Mouse (Mus musculus) T-helper 17 cell (primary cell): Measurements from ENCODE around the gene Ctu2.

Experiments
- in situ Hi-C, 2 experiments: fragments of 300-600 bp; cut with MboI, MseI; formaldehyde crosslinking; loops; 1 replicate in 1 of 2; 2 replicates in 1 of 2; pipeline ENCODE4 v1.15.1; 2025; ENCODE audit warnings: high pct_unique_total_duplicates in 2 of 2

Gene Ctu2

GRCm38 (mm10) chr8:122473911-122474421, 2.0 kb upstream of the Ctu2 start:
- in situ Hi-C loops, result loop anchor here (5.0 kb wide), 1 partner anchor 42 kb away; the partner anchor contains the start of gene Cyba (in 2 of the 2)

GRCm38 (mm10) chr8:122474951-122475560, 887 bp upstream of the Ctu2 start:
- in situ Hi-C loops, result loop anchor here (5.0 kb wide), 1 partner anchor 43 kb away; the partner anchor contains the start of gene Cyba (in 2 of the 2)

- in situ Hi-C loops, result loop anchor here in 1 of 2 experiments (5.0 kb wide), 1 partner anchor 100 kb away; no protein-coding TSS in a partner anchor
Measured at GRCm38 (mm10) chr8:122482448-122482847, 6.5 kb downstream of the Ctu2 start.

DNA sequence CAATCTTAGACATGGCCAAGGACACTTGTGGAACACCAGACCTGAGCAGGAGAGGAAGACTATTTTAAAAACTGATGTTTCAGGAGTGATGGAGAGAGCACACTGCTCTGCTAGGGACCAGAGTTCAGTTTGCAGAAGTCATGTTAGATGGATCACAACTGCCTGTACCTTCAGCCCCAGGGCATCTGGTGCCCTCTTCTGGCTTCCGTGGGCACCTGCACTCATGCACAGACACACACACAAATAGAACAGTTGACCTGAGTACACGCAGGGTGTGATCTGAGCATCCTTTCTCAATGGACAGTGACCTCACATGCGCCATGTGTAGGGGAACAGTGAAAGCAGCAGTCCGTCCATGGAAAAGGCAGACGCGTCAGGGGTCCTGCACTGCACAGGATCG, 7.9 kb downstream of the Ctu2 start:
- in situ Hi-C loops, result loop anchor here in 1 of 2 experiments (5.0 kb wide), 1 partner anchor 102 kb away; no protein-coding TSS in a partner anchor

DNA sequence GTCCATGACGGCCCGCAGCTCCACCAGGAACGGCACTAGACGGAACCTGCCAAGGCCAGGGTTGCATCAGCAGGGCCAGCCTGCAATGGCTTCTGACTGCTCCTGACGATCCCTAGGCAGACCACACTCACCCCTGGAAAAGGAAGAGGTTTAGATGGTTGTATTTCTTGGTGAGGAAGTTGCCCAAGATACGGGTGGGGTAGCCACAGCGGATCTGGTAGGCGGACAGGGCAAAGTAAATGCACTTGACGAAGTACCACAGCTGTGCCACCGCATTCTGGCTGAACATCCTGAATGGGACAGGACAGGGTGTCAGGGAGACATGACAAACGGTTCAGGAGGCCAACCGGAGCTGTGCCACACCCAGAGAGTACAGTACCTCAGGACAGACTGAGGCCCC, 8.9 kb downstream of the Ctu2 start:
- in situ Hi-C loops, result loop anchor here in 1 of 2 experiments (5.0 kb wide), 1 partner anchor 103 kb away; no protein-coding TSS in a partner anchor

- in situ Hi-C loops, result no loop called here
Measured at GRCm38 (mm10) chr8:122488387-122488786, 12.4 kb downstream of the Ctu2 start.

DNA sequence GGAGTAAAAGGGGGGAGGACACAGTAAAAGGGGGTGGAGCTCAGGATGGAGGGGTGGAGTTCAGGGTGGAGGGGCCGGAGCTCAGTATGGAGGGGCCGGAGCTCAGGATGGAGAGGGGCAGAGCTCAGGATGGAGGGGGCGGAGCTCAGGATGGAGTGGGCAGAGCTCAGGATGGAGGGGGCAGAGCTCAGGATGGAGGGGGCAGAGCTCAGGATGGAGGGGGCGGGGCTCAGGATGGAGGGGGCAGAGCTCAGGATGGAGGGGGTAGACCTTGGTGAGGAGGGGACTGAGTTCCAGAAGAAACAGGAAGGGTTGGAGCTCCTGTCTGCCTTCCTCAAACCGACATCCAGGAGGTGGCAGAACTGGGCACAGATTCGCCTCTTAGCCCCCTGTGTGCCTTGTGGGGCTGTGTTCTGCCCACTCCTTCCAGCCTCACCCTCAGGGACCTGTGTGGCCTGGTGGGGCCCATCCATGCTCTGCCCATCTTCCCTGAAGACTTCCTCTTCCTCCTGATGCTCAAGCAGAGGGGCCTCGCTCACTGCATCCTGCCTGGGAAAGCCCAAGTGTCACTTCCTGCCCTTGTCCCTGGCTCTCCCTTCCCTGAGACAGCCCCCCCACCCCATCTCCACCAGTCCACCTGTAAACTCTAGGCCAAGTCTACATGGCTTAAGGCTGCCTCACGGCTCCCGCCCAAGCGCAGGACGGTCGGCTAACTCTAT, 21.2 kb downstream of the Ctu2 start:
- in situ Hi-C loops, result no loop called here

DNA sequence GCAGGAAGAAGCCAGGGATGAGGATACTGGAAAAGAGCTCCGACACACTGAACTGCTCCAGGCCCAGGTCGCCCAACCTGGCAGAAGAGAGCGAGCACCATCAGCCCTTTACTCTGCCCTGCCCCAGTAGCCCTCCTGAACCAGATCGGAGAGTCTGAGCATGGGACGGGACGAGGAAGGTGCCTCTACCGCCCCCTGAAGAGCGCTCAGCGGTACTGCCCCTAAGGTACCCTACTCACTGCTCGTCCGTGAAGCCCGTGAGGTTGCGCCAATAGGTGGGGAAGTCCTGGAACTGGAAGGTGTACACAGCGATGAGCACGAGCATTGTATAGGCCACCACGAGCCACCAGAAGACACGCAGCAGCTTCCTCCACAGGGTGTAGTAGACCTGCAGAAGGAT, 22.0 kb downstream of the Ctu2 start:
- in situ Hi-C loops, result no loop called here

- in situ Hi-C loops, result loop anchor here (5.0 kb wide), 3 partner anchors 56 to 331 kb away; partner anchors contain the start of gene Cdt1 (in 1 of the 2)
Measured at GRCm38 (mm10) chr8:122500856-122501255, 24.9 kb downstream of the Ctu2 start.

DNA sequence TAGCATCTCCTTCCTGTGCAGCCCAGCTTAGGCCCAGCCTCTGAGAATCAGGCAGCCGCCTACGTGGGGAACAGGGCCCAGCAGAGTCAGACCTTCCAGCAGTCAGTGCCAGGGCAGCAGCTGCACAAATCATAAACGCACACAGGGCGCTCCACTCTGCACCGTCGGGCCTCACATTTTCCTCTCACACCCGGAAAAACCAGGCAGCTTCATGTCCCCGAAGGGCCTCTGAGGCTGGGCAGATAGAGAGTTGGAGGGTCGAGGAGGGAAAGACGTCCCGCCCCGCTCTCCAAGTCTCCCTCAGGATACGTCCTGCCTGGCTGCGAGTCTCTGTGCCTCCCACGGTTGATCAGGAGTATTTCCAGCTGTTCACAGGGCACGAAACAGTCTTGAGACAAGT, 35.6 kb downstream of the Ctu2 start:
- in situ Hi-C loops, result loop anchor here in 1 of 2 experiments (10.0 kb wide), 1 partner anchor 1077 kb away; no protein-coding TSS in a partner anchor

- in situ Hi-C loops, result loop anchor here in 1 of 2 experiments (10.0 kb wide), 1 partner anchor 1078 kb away; no protein-coding TSS in a partner anchor
Measured at GRCm38 (mm10) chr8:122512392-122512791, 36.4 kb downstream of the Ctu2 start.

- in situ Hi-C loops, result loop anchor here in 1 of 2 experiments (10.0 kb wide), 1 partner anchor 1081 kb away; no protein-coding TSS in a partner anchor
Measured at GRCm38 (mm10) chr8:122515699-122516098, 39.8 kb downstream of the Ctu2 start.

DNA sequence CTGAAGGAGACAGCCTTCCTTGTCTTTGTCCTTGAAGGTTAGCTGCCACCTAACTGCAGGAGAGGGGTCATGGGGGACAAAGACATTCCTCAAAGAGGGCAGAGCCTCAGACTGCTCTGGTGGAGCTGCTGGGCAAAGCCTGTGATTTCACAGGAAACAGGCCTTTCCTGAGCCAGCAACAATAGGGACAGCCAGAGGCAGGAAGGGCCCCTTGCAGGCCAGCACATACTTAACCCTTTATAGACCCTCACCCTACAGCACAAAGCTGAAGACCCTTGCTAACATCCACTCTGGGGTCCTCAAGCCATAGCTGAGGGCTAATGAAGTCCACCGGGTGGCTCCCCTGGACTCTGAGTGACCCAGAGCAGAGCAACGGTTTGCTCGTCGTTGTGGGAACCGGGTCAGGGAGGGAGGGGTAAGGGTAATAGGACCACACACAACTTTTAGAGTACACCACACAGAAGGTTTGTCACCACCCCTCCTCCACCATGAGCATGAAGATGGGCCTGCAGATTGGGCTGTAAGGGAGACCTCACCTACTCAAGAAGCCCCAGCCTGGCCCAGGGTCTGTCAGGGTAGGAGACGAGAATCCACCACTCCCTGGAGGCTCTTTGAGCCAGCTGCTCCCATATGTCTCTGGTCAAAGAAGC, 41.7 kb downstream of the Ctu2 start:
- in situ Hi-C loops, result loop anchor here in 1 of 2 experiments (10.0 kb wide), 1 partner anchor 1083 kb away; no protein-coding TSS in a partner anchor

GRCm38 (mm10) chr8:122520611-122521010, 44.7 kb downstream of the Ctu2 start:
- in situ Hi-C loops, result loop anchor here in 1 of 2 experiments (10.0 kb wide), 1 partner anchor 294 kb away; no protein-coding TSS in a partner anchor

DNA sequence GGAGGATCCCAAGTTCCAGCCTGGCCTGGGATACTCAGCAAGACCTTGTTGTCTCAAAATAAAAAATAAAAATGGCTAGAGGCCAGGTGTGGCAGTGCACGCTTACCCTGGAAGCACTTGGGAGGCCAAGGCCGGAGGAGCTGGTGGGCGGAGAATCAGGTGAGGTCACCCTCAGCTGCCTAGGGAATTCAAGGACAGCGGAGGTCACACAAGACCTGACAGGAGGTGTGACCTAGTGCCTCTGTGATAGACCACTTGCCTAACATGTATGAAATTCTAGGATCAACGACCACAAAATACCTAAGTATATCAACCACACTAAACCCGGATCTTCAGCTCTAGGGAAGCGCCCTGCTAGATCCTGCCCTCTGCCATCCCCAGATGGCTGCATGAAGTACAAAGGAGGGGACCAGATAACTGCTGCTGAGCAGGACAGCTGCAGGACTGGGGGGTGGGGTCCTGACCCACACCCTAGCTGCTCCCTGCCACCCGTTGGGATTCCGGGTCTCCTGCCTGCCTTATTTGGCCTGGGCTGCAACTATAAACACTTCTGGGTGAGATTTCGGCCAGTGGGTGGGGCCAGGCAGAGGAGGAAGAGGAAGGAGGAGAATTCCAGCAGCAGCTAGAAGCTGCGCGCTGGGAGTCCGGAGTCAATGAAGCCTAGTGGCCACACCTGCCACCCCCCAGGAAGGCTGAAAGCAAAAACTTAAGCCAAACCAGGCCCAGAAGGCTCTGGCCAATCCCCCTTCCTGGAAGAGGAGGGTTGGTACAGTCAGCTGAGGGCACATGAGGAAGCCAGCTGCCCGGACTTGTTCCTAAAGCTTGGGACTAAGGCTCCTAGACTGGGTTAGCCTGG, 47.1 kb downstream of the Ctu2 start:
- in situ Hi-C loops, result loop anchor here in 1 of 2 experiments (10.0 kb wide), 1 partner anchor 292 kb away; no protein-coding TSS in a partner anchor

GRCm38 (mm10) chr8:122523652-122524360, 47.9 kb downstream of the Ctu2 start:
- in situ Hi-C loops, result loop anchor here in 1 of 2 experiments (10.0 kb wide), 1 partner anchor 291 kb away; no protein-coding TSS in a partner anchor

GRCm38 (mm10) chr8:122524506-122524905, 48.6 kb downstream of the Ctu2 start:
- in situ Hi-C loops, result loop anchor here in 1 of 2 experiments (10.0 kb wide), 1 partner anchor 290 kb away; no protein-coding TSS in a partner anchor

- in situ Hi-C loops, result loop anchor here in 1 of 2 experiments (10.0 kb wide), 1 partner anchor 290 kb away; no protein-coding TSS in a partner anchor
Measured at GRCm38 (mm10) chr8:122525004-122525403, 49.1 kb downstream of the Ctu2 start.

DNA sequence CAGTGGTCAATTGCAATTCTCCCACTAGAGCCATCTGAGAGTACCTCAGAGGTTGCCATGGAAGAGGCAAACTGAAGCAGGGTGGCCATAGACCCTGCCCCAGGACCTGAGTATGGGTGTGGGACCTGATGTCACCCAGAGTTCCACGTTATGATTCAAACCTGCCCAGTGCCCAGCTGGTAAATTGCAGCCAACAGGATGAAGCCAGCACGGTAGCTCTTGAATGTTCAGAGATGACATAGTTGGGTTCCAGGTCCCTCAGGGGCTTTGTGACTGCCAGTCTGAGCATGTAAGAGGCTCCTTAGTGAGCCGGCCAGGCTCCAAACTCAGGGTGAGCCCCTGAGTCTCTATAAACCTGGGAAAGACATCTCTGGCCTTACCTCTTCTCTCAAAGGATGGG, 50.1 kb downstream of the Ctu2 start:
- in situ Hi-C loops, result loop anchor here in 1 of 2 experiments (10.0 kb wide), 1 partner anchor 289 kb away; no protein-coding TSS in a partner anchor
